Mouse (Mus musculus): ENCODE measurements around the gene Lce1d. TPM values are rescaled to one million over a fixed set of nuclear protein-coding genes. Genes with fewer than 3 reads are reported as not detected.
A peak's percentile ranks its signal among the peaks of the same experiment; 100 is the strongest.

Lce1d gene
- total and polyA plus RNA-seq, 3 experiments: not detected

- Histone ChIP-seq H3K36me3 (ENCODE audit: control insufficient read depth in 1 of 2, insufficient read depth in 2 of 2, low read length in 2 of 2) (no peaks in the 10 kb centered on the region), H3K4me1 (ENCODE audit: control insufficient read depth in 1 of 2, insufficient read depth in 2 of 2, low read length in 2 of 2) (no peaks in the 10 kb centered on the region), H3K27ac (ENCODE audit: control insufficient read depth, low read depth, low read length) (no peak within 1 kb of the TSS), H3K9me3 (replicated peaks; ENCODE audit: insufficient read depth, low read length) (no peaks in the 10 kb centered on the region), H3K4me3 (ENCODE audit: control insufficient read depth in 1 of 2, insufficient read depth in 1 of 2, low read depth in 2 of 2, low read length in 2 of 2) (no peak within 1 kb of the TSS), H3K79me2 (ENCODE audit: control insufficient read depth, insufficient read depth, low read length, poor library complexity) (no peaks in the 10 kb centered on the region), H3K27me3 (ENCODE audit: control insufficient read depth in 1 of 2, insufficient read depth in 2 of 2, low read length in 2 of 2) (no peaks in the 10 kb centered on the region), H3K9ac (ENCODE audit: control insufficient read depth, low read depth, low read length, poor library complexity, severe bottlenecking) (no peak within 1 kb of the TSS)
- DNase-seq (ENCODE audit: low read depth, low spot score): no peak
- TF ChIP-seq MYC (IDR thresholded peaks at IDR 0.05; ENCODE audit: low read depth, low read length): no peak
Measured at GRCm38 (mm10) chr3:92720250-92720649, 33.2 kb upstream of the Lce1d start, which contains the start of gene Lce1f. Gene Lce1f (minus strand): TSS chr3:92720350.

- H3K4me3 ChIP-seq (ENCODE audit: control insufficient read depth in 1 of 2, insufficient read depth in 1 of 2, low read depth in 2 of 2, low read length in 2 of 2): no peak overlapping the region
- peak; percentile 5 for DNase-seq (ENCODE audit: low read depth, low spot score)
- H3K36me3 ChIP-seq (ENCODE audit: control insufficient read depth in 1 of 2, insufficient read depth in 2 of 2, low read length in 2 of 2): no peaks in the 10 kb centered on the region
- no peaks in the 10 kb centered on the region for H3K79me2 ChIP-seq (ENCODE audit: control insufficient read depth, insufficient read depth, low read length, poor library complexity)
- no peaks in the 10 kb centered on the region for H3K9me3 ChIP-seq (replicated peaks; ENCODE audit: insufficient read depth, low read length)
- no peaks in the 10 kb centered on the region for H3K4me1 ChIP-seq (ENCODE audit: control insufficient read depth in 1 of 2, insufficient read depth in 2 of 2, low read length in 2 of 2)
- H3K27me3 ChIP-seq (ENCODE audit: control insufficient read depth in 1 of 2, insufficient read depth in 2 of 2, low read length in 2 of 2): no peaks in the 10 kb centered on the region
- H3K9ac ChIP-seq (ENCODE audit: control insufficient read depth, low read depth, low read length, poor library complexity, severe bottlenecking): no peak overlapping the region
- TF ChIP-seq MAZ (IDR thresholded peaks at IDR 0.05; ENCODE audit: low read depth, low read length) (no peak), USF1 (IDR thresholded peaks at IDR 0.05; ENCODE audit: low read depth, low read length) (no peak), RCOR1 (IDR thresholded peaks at IDR 0.05; ENCODE audit: low read depth, low read length) (no peak), GATA1 (IDR thresholded peaks at IDR 0.05; ENCODE audit: low read depth, low read length) (no peak), GABPA (IDR thresholded peaks at IDR 0.05; ENCODE audit: low read depth, low read length) (no peak), ZKSCAN1 (IDR thresholded peaks at IDR 0.05; ENCODE audit: low read depth, low read length) (no peak)
- no peak overlapping the region for H3K27ac ChIP-seq (ENCODE audit: control insufficient read depth, low read depth, low read length)
Measured at GRCm38 (mm10) chr3:92715122-92715521, 28.1 kb upstream of the Lce1d start.

- Histone ChIP-seq H3K27ac (ENCODE audit: control insufficient read depth, low read depth, low read length) (no peak within 1 kb of the TSS), H3K4me3 (ENCODE audit: control insufficient read depth in 1 of 2, insufficient read depth in 1 of 2, low read depth in 2 of 2, low read length in 2 of 2) (no peak within 1 kb of the TSS), H3K79me2 (ENCODE audit: control insufficient read depth, insufficient read depth, low read length, poor library complexity) (no peaks in the 10 kb centered on the region), H3K27me3 (ENCODE audit: control insufficient read depth in 1 of 2, insufficient read depth in 2 of 2, low read length in 2 of 2) (no peaks in the 10 kb centered on the region), H3K36me3 (ENCODE audit: control insufficient read depth in 1 of 2, insufficient read depth in 2 of 2, low read length in 2 of 2) (no peaks in the 10 kb centered on the region), H3K9me3 (replicated peaks; ENCODE audit: insufficient read depth, low read length) (no peaks in the 10 kb centered on the region), H3K4me1 (ENCODE audit: control insufficient read depth in 1 of 2, insufficient read depth in 2 of 2, low read length in 2 of 2) (no peaks in the 10 kb centered on the region), H3K9ac (ENCODE audit: control insufficient read depth, low read depth, low read length, poor library complexity, severe bottlenecking) (no peak within 1 kb of the TSS)
- no peak for DNase-seq (ENCODE audit: low read depth, low spot score)
- TF ChIP-seq ZC3H11A (IDR thresholded peaks at IDR 0.05; ENCODE audit: low read depth, low read length) (no peak), MEF2A (IDR thresholded peaks at IDR 0.05; ENCODE audit: extremely low read depth, insufficient replicate concordance, low read depth, low read length, poor library complexity, severe bottlenecking) (no peak), POLR2A (IDR thresholded peaks at IDR 0.05; ENCODE audit: control insufficient read depth in 1 of 2, insufficient read depth in 1 of 2, low read depth in 1 of 2, low read length in 2 of 2, poor library complexity in 1 of 2) (no peak), NRF1 (IDR thresholded peaks at IDR 0.05; ENCODE audit: insufficient read depth, low read depth, low read length, poor library complexity, severe bottlenecking) (no peak), TAL1 (IDR thresholded peaks at IDR 0.05; ENCODE audit: low read length) (no peak), UBTF (IDR thresholded peaks at IDR 0.05; ENCODE audit: borderline replicate concordance, insufficient read depth, low read depth, low read length) (no peak), JUND (IDR thresholded peaks at IDR 0.05; ENCODE audit: low read depth, low read length) (no peak), HCFC1 (IDR thresholded peaks at IDR 0.05; ENCODE audit: low read depth, low read length) (no peak), MYC (IDR thresholded peaks at IDR 0.05; ENCODE audit: low read depth, low read length) (no peak), MYB (IDR thresholded peaks at IDR 0.05; ENCODE audit: low read depth, low read length) (no peak), MAFK (IDR thresholded peaks at IDR 0.05; ENCODE audit: borderline replicate concordance, low read depth, low read length) (no peak)
Measured at GRCm38 (mm10) chr3:92708974-92709373, 22.0 kb upstream of the Lce1d start, which contains the start of gene Lce1e. Gene Lce1e (minus strand): TSS chr3:92709074.
